Mouse (Mus musculus) liver, adult 2 months (tissue): ENCODE results near the gene Pi4k2a. TPM values are rescaled to one million over a fixed set of nuclear protein-coding genes. Genes with fewer than 3 reads are reported as not detected.
A peak's percentile ranks its signal among the peaks of the same experiment; 100 is the strongest.

ENCODE experiments used
- DNase-seq: peaks from one replicate; pipeline ENCODE4 v3.0.0-alpha.2; 2011; ENCODE audit warnings: low read depth, low spot score; ENCODE audit errors: extremely low read depth
- H3K27ac ChIP-seq: fragments of 200-500 bp; replicated peaks from 2 replicates; pipeline ENCODE4 v1.5.1; 2012; ENCODE audit warnings: low read depth, mild to moderate bottlenecking, control low read depth, inconsistent platforms, low read length; ENCODE audit not compliant: insufficient read depth
- H3K27me3 ChIP-seq: fragments of 200-500 bp; 2 replicates; pipeline ENCODE4 v1.6.1; 2012; ENCODE audit warnings: mild to moderate bottlenecking, moderate library complexity, low read length, inconsistent platforms; ENCODE audit not compliant: control insufficient read depth, insufficient read depth
- H3K36me3 ChIP-seq: fragments of 200-500 bp; 2 replicates; pipeline ENCODE4 v1.6.1; 2012; ENCODE audit warnings: low read length, inconsistent platforms; ENCODE audit not compliant: control insufficient read depth, insufficient read depth
- H3K4me1 ChIP-seq: fragments of 200-500 bp; 2 replicates; pipeline ENCODE4 v1.6.1; 2011; ENCODE audit warnings: low read length; ENCODE audit not compliant: control insufficient read depth, insufficient read depth
- H3K4me3 ChIP-seq: fragments of 200-500 bp; 2 replicates; pipeline ENCODE4 v1.5.1; 2011; ENCODE audit warnings: low read depth, mild to moderate bottlenecking, control low read depth, low read length, moderate library complexity; ENCODE audit not compliant: insufficient read depth
- H3K79me2 ChIP-seq: fragments of 200-500 bp; 2 replicates; pipeline ENCODE4 v1.6.1; 2012; ENCODE audit warnings: inconsistent platforms, mild to moderate bottlenecking, low read length, moderate library complexity; ENCODE audit not compliant: control insufficient read depth, insufficient read depth
- H3K9ac ChIP-seq: fragments of 200-500 bp; 2 replicates; pipeline ENCODE4 v1.6.1; 2012; ENCODE audit warnings: low read depth, mild to moderate bottlenecking, control low read depth, inconsistent platforms, low read length
- CTCF ChIP-seq: fragments of 200-500 bp; IDR thresholded peaks from 2 replicates; pipeline ENCODE4 v1.5.1; 2011; ENCODE audit warnings: low read depth, low read length, control low read depth
- POLR2A ChIP-seq: fragments of 200-500 bp; IDR thresholded peaks from 2 replicates; pipeline ENCODE4 v1.6.1; 2011; ENCODE audit warnings: low read length, control low read depth; ENCODE audit not compliant: insufficient read depth; ENCODE audit errors: extremely low read depth
- WGBS: fragments of 180-500 bp; shearing (Covaris S2); methylation state at CpG from one replicate; pipeline ENCODE4 v1.1.7; 2018; 5-methylcytosine and 5-hydroxymethylcytosine counted together
- polyA plus RNA-seq: library from polyadenylated mRNA; depleted of rRNA; stranded (reverse); fragments of >200 nt; gene quantifications from 2 replicates; pipeline ENCODE4 v1.2.3, GENCODE M21; 2012
- total RNA-seq: library from RNA; depleted of rRNA; stranded (reverse); fragments of >200 nt; gene quantifications from 2 replicates; pipeline ENCODE4 v1.2.3, GENCODE M21; 2014

Gene Pi4k2a
- total and polyA plus RNA-seq, 2 experiments, result 20.2 to 43.3 TPM

- TF ChIP-seq CTCF, result no peak
- no peak for TF ChIP-seq POLR2A
- Histone ChIP-seq H3K4me3 (no peak overlapping the region), H3K9ac (no peak overlapping the region), H3K27me3 (no peaks in the 10 kb centered on the region), H3K27ac (0 out of 2 replicates have a peak overlapping the region, but pooled peaks have one; percentile 59), H3K4me1 (peaks cover 17% of the 10 kb centered on the region), H3K79me2 (peaks cover 5% of the 10 kb centered on the region; the same call in 1 of the 2 replicates), H3K36me3 (peaks cover 20% of the 10 kb centered on the region)
- 93% methylated on average over 6 of the region's 6 CpGs for WGBS
- no peak for DNase-seq
These were observed 35.9 kb downstream of the Pi4k2a start for GRCm38 (mm10) chr19:42126219-42126605.

- Histone ChIP-seq H3K27ac (peak overlapping the region; percentile 59), H3K4me3 (no peak overlapping the region), H3K79me2 (peaks cover 5% of the 10 kb centered on the region; the same call in 1 of the 2 replicates), H3K36me3 (peaks cover 18% of the 10 kb centered on the region), H3K4me1 (peaks cover 17% of the 10 kb centered on the region), H3K9ac (no peak overlapping the region), H3K27me3 (no peaks in the 10 kb centered on the region)
- WGBS, result 44% methylated on average over 5 of the region's 5 CpGs
- DNase-seq, result peak; percentile 50
- TF ChIP-seq CTCF, result no peak
- no peak for TF ChIP-seq POLR2A
These were observed 36.8 kb downstream of the Pi4k2a start for GRCm38 (mm10) chr19:42127024-42127423.

- Histone ChIP-seq H3K36me3 (peaks cover 11% of the 10 kb centered on the region), H3K4me3 (peak overlapping the region; percentile 56), H3K9ac (peak overlapping the region; percentile 80), H3K27me3 (no peaks in the 10 kb centered on the region), H3K4me1 (peaks cover 17% of the 10 kb centered on the region), H3K27ac (peak overlapping the region; percentile 91), H3K79me2 (peaks cover 5% of the 10 kb centered on the region; the same call in 1 of the 2 replicates)
- DNase-seq, result peak; percentile 53
- TF ChIP-seq CTCF (no peak), POLR2A (no peak)
- WGBS, result 4% methylated on average over 23 of the region's 23 CpGs
These were observed 37.9 kb downstream of the Pi4k2a start for GRCm38 (mm10) chr19:42128052-42128740.

- peak within 1 kb of the TSS; percentile 91 for H3K27ac ChIP-seq
- peak within 1 kb of the TSS; percentile 56 for H3K4me3 ChIP-seq
- H3K4me1 ChIP-seq, result peaks cover 17% of the 10 kb centered on the region
- peak within 1 kb of the TSS; percentile 80 for H3K9ac ChIP-seq
- H3K27me3 ChIP-seq, result no peaks in the 10 kb centered on the region
- peak; percentile 97 for DNase-seq
- peak; percentile 90 for TF ChIP-seq POLR2A
- no peak for TF ChIP-seq CTCF
- WGBS, result under 1% methylated on average over 54 of the region's 54 CpGs
- H3K79me2 ChIP-seq, result peaks cover 5% of the 10 kb centered on the region; the same call in 1 of the 2 replicates
- peaks cover 4% of the 10 kb centered on the region; the same call in 1 of the 2 replicates for H3K36me3 ChIP-seq
These were observed 38.7 kb downstream of the Pi4k2a start, which contains the start of gene Avpi1 for GRCm38 (mm10) chr19:42128787-42129508. TSS of gene Avpi1 (minus strand) at chr19:42129059.

- H3K27me3 ChIP-seq, result no peaks in the 10 kb centered on the region
- H3K4me1 ChIP-seq, result peaks cover 17% of the 10 kb centered on the region
- H3K36me3 ChIP-seq, result peaks cover 2% of the 10 kb centered on the region; the same call in 1 of the 2 replicates
- H3K9ac ChIP-seq, result peak overlapping the region; percentile 53
- peak overlapping the region; percentile 25 for H3K4me3 ChIP-seq
- H3K27ac ChIP-seq, result peak overlapping the region; percentile 70
- no peak for DNase-seq
- peaks cover 5% of the 10 kb centered on the region; the same call in 1 of the 2 replicates for H3K79me2 ChIP-seq
- TF ChIP-seq POLR2A (no peak), CTCF (no peak)
- WGBS, result 72% methylated on average over 14 of the region's 14 CpGs
These were observed 39.4 kb downstream of the Pi4k2a start for GRCm38 (mm10) chr19:42129509-42130293.
